Mouse (Mus musculus): ENCODE results near the gene Rbpms2. TPM values are rescaled to one million over a fixed set of nuclear protein-coding genes. Genes with fewer than 3 reads are reported as not detected.

Gene Rbpms2
- polyA plus RNA-seq, 1 experiment: 10.7 TPM

- Histone ChIP-seq H3K4me1 (ENCODE audit: control insufficient read depth, insufficient read depth, low read length) (no peaks in the 10 kb centered on the region), H3K27ac (ENCODE audit: insufficient read depth, low read length) (no peak overlapping the region), H3K4me3 (replicated peaks; ENCODE audit: insufficient read depth, low read depth, low read length) (no peak overlapping the region), H3K27me3 (ENCODE audit: control insufficient read depth, insufficient read depth, low read length) (no peaks in the 10 kb centered on the region)
- WGBS: 10% methylated on average over 9 of the region's 9 CpGs
- DNase-seq: peak; percentile 46 to 58
- TF ChIP-seq POLR2A (IDR thresholded peaks at IDR 0.05; ENCODE audit: borderline replicate concordance, insufficient read depth, low read length) (no peak), CTCF (IDR thresholded peaks at IDR 0.05; ENCODE audit: borderline replicate concordance, insufficient read depth, low read depth, low read length) (peak; percentile 81)
These were observed 23.8 kb upstream of the Rbpms2 start for GRCm38 (mm10) chr9:65605471-65606136.

DNA sequence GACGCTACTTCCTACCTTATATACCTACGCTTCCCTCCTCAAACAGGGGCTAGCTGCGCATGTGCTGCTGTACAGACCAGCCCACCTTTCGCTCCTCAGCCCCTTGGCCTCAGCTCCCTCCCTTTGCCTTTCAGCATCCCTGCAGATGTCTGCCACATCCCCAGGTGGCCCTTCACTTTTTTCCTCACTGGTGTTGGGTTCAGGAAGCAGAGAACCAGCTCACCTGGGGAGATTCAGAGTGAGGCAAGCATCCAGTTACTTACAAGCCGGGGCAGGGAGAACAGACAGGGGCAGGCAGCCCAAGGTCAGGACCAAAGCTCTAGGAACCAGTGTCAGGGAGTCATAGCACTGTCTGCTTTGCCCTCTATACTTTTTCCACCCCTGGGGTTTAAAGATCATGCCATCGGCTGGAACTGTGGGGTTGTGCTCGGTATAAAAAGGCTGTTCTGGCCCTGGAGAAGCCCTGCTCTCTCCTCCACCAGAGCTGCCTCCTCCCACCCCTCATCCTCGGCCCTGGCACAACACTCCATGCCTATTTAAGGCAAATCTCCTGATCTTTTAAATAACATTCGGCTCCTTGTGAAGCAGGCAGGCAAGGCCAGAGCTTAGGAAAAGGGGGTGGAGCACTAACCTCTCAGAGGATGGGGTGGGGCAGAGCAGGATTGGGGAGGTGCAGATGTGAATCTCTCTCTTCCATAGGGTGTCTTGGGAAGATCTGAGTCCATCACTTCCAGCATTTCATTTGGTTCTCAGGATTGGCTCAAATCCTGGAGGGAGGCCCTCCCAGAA is 22.9 kb upstream of the Rbpms2 start:
- Histone ChIP-seq H3K4me3 (replicated peaks; ENCODE audit: insufficient read depth, low read depth, low read length) (no peak overlapping the region), H3K4me1 (ENCODE audit: control insufficient read depth, insufficient read depth, low read length) (no peaks in the 10 kb centered on the region), H3K27ac (ENCODE audit: insufficient read depth, low read length) (no peak overlapping the region), H3K27me3 (ENCODE audit: control insufficient read depth, insufficient read depth, low read length) (no peaks in the 10 kb centered on the region)
- TF ChIP-seq CTCF (IDR thresholded peaks at IDR 0.05; ENCODE audit: borderline replicate concordance, insufficient read depth, low read depth, low read length) (no peak), POLR2A (IDR thresholded peaks at IDR 0.05; ENCODE audit: borderline replicate concordance, insufficient read depth, low read length) (no peak)
- WGBS: 60% methylated on average over 9 of the region's 9 CpGs
- DNase-seq: no peak

DNA sequence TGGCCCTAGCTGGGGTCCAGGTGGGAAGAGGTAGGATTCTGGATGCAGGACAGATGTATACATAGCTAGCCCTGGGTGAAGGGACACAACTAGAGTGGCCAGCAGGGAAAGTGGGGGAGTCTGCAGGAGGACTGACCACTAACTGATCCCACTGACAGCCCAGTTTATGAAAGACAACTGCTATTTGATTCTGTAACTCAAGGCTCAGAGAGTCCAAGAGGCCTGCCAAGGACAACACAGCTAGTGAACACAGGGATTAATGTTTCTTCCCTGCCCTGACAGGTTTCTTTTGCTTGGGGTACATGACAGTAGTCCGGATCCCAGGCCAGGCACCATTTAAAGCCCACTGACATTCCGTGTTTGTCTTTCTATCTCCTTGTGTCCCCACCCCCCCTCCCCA is 22.3 kb upstream of the Rbpms2 start:
- DNase-seq: no peak
- Histone ChIP-seq H3K4me1 (ENCODE audit: control insufficient read depth, insufficient read depth, low read length) (no peaks in the 10 kb centered on the region), H3K4me3 (replicated peaks; ENCODE audit: insufficient read depth, low read depth, low read length) (no peak overlapping the region), H3K27ac (ENCODE audit: insufficient read depth, low read length) (no peak overlapping the region), H3K27me3 (ENCODE audit: control insufficient read depth, insufficient read depth, low read length) (no peaks in the 10 kb centered on the region)
- WGBS: 54% methylated on average over 2 of the region's 2 CpGs
- no peak for TF ChIP-seq CTCF (IDR thresholded peaks at IDR 0.05; ENCODE audit: borderline replicate concordance, insufficient read depth, low read depth, low read length)
- no peak for TF ChIP-seq POLR2A (IDR thresholded peaks at IDR 0.05; ENCODE audit: borderline replicate concordance, insufficient read depth, low read length)

- no peak for TF ChIP-seq POLR2A (IDR thresholded peaks at IDR 0.05; ENCODE audit: borderline replicate concordance, insufficient read depth, low read length)
- no peak for TF ChIP-seq CTCF (IDR thresholded peaks at IDR 0.05; ENCODE audit: borderline replicate concordance, insufficient read depth, low read depth, low read length)
- Histone ChIP-seq H3K4me3 (replicated peaks; ENCODE audit: insufficient read depth, low read depth, low read length) (no peak overlapping the region), H3K4me1 (ENCODE audit: control insufficient read depth, insufficient read depth, low read length) (no peaks in the 10 kb centered on the region), H3K27me3 (ENCODE audit: control insufficient read depth, insufficient read depth, low read length) (no peaks in the 10 kb centered on the region), H3K27ac (ENCODE audit: insufficient read depth, low read length) (no peak overlapping the region)
- 89% methylated on average over 5 of the region's 5 CpGs for WGBS
- DNase-seq: no peak
These were observed 17.4 kb upstream of the Rbpms2 start for GRCm38 (mm10) chr9:65611969-65612486.

- Histone ChIP-seq H3K4me1 (ENCODE audit: control insufficient read depth, insufficient read depth, low read length) (no peaks in the 10 kb centered on the region), H3K27me3 (ENCODE audit: control insufficient read depth, insufficient read depth, low read length) (no peaks in the 10 kb centered on the region), H3K27ac (ENCODE audit: insufficient read depth, low read length) (no peak overlapping the region), H3K4me3 (replicated peaks; ENCODE audit: insufficient read depth, low read depth, low read length) (no peak overlapping the region)
- WGBS: 61% methylated on average over 2 of the region's 2 CpGs
- no peak for TF ChIP-seq POLR2A (IDR thresholded peaks at IDR 0.05; ENCODE audit: borderline replicate concordance, insufficient read depth, low read length)
- no peak for TF ChIP-seq CTCF (IDR thresholded peaks at IDR 0.05; ENCODE audit: borderline replicate concordance, insufficient read depth, low read depth, low read length)
- no peak for DNase-seq
These were observed 16.4 kb upstream of the Rbpms2 start for GRCm38 (mm10) chr9:65613098-65613497.

GRCm38 (mm10) chr9:65619311-65619710 is 10.1 kb upstream of the Rbpms2 start:
- Histone ChIP-seq H3K4me3 (replicated peaks; ENCODE audit: insufficient read depth, low read depth, low read length) (no peak overlapping the region), H3K27ac (ENCODE audit: insufficient read depth, low read length) (no peak overlapping the region), H3K27me3 (ENCODE audit: control insufficient read depth, insufficient read depth, low read length) (no peaks in the 10 kb centered on the region), H3K4me1 (ENCODE audit: control insufficient read depth, insufficient read depth, low read length) (no peaks in the 10 kb centered on the region)
- TF ChIP-seq CTCF (IDR thresholded peaks at IDR 0.05; ENCODE audit: borderline replicate concordance, insufficient read depth, low read depth, low read length) (no peak), POLR2A (IDR thresholded peaks at IDR 0.05; ENCODE audit: borderline replicate concordance, insufficient read depth, low read length) (no peak)
- DNase-seq: no peak
- 64% methylated on average over 3 of the region's 3 CpGs for WGBS

DNA sequence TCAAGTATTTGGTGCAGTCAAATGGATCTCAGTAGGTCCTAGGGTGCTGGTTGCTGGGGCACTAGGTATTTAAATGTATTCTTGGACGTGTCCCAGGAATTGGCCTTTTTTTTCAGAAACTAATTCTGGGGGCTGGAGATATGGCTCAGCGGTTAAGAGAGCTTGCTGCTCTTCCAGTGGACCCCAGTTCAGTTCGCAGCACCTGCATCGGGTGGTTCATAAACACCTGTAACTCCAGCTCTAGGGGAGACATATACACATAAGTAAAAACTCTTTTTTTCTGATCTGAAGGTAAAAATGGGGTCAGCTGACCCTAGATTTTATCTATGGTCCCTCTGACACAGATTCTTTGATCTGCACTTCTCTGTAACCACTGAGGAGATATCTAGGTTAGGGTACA is 8.3 kb upstream of the Rbpms2 start:
- 80% methylated on average over 4 of the region's 4 CpGs for WGBS
- Histone ChIP-seq H3K27me3 (ENCODE audit: control insufficient read depth, insufficient read depth, low read length) (no peaks in the 10 kb centered on the region; the same call in 1 of the 2 replicates), H3K27ac (ENCODE audit: insufficient read depth, low read length) (no peak overlapping the region), H3K4me3 (replicated peaks; ENCODE audit: insufficient read depth, low read depth, low read length) (no peak overlapping the region), H3K4me1 (ENCODE audit: control insufficient read depth, insufficient read depth, low read length) (no peaks in the 10 kb centered on the region)
- TF ChIP-seq POLR2A (IDR thresholded peaks at IDR 0.05; ENCODE audit: borderline replicate concordance, insufficient read depth, low read length) (no peak), CTCF (IDR thresholded peaks at IDR 0.05; ENCODE audit: borderline replicate concordance, insufficient read depth, low read depth, low read length) (no peak)
- DNase-seq: no peak
